Mouse (Mus musculus) cerebellum, adult 2 months (tissue): ENCODE data around the gene Gm3880. TPM values are rescaled to one million over a fixed set of nuclear protein-coding genes. Genes with fewer than 3 reads are reported as not detected.
"Not testable (repeated sequence)": the region's sequence is repeated elsewhere in the genome, so short reads cannot be mapped to it uniquely, and the experiment has no call there.

Experiments used
- DNase-seq, 2 experiments: peaks; one replicate each; pipeline ENCODE4 v3.0.0; 2021
- H3K27ac ChIP-seq: fragments of 200-500 bp; 2 replicates; pipeline ENCODE4 v1.5.1; 2012; ENCODE audit warnings: low read length, control low read depth, inconsistent platforms; ENCODE audit not compliant: insufficient read depth
- H3K27me3 ChIP-seq: fragments of 200-500 bp; 2 replicates; pipeline ENCODE4 v1.6.1; 2012; ENCODE audit warnings: inconsistent platforms, mild to moderate bottlenecking, low read length, moderate library complexity; ENCODE audit not compliant: control insufficient read depth, insufficient read depth
- H3K4me1 ChIP-seq: fragments of 200-500 bp; 2 replicates; pipeline ENCODE4 v1.6.1; 2011; ENCODE audit warnings: low read length; ENCODE audit not compliant: control insufficient read depth, insufficient read depth
- H3K4me3 ChIP-seq: fragments of 200-500 bp; replicated peaks from 2 replicates; pipeline ENCODE3; 2011; ENCODE audit warnings: mild to moderate bottlenecking, low read depth, low read length, control low read depth; ENCODE audit not compliant: insufficient read depth
- CTCF ChIP-seq: fragments of 200-500 bp; IDR thresholded peaks from 2 replicates; pipeline ENCODE4 v1.5.1; 2011; ENCODE audit warnings: low read depth, mild to moderate bottlenecking, control low read depth, low read length, moderate library complexity, borderline replicate concordance; ENCODE audit not compliant: insufficient read depth
- POLR2A ChIP-seq: fragments of 200-500 bp; IDR thresholded peaks from 2 replicates; pipeline ENCODE4 v1.6.1; 2011; ENCODE audit warnings: low read length, control low read depth, borderline replicate concordance; ENCODE audit not compliant: insufficient read depth
- WGBS: fragments of 180-500 bp; shearing (Covaris S2); methylation state at CpG from one replicate; pipeline ENCODE4 v1.1.7; 2018; 5-methylcytosine and 5-hydroxymethylcytosine counted together
- polyA plus RNA-seq: library from polyadenylated mRNA; depleted of rRNA; stranded (reverse); fragments of >200 nt; gene quantifications from 2 replicates; pipeline ENCODE4 v1.2.3, GENCODE M21; 2012; rRNA removed

Gm3880 gene
- polyA plus RNA-seq = not detected in 2 replicates

DNA sequence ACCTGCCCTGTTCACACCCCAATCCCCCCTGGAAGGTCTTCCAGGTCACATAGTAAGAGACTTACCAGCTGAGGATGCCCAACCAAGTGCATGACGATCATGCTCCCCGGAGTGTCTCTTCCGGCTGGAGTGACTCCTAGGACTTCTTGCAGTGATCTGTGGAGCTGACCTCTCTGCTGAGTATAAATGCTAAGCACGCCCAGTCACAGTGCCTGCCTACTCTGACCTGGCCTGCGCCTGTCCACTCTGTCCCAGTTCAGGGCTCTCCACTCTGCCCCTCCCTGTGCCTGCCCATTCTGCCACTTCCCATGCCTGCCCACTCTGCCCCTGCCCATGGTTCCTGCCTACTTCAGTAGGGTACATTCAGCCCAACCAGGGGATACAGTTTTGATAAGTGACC is at the start of gene Gm3880:
Gene Gm3880 (minus strand): TSS at position 101 of the 400 bp plus-strand sequence.
- not testable (repeated sequence) for H3K4me1 ChIP-seq, DNase-seq, H3K27ac ChIP-seq, H3K4me3 ChIP-seq, H3K27me3 ChIP-seq
- 94% methylated on average over 4 of the region's 5 CpGs for WGBS

DNA sequence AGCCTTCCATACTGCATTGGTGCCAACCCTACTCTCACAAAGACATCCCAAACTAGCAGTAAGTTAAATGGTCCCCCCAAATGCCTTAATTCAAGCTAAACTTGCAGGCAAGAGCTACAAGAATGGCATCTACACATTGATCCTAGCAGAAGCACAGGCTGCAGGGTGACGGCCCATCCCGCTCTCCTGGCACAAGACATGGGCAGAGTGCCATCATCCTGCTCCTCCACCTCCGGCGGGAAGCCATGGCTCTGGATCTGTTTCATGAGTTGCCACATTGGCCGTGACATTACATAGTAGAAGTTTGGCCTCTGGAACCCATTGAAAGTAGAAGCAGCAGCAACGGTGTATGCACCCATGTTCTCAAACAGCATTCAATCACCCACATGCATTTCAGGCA is 37.5 kb upstream of the Gm3880 start:
- H3K4me3 ChIP-seq, DNase-seq, H3K27me3 ChIP-seq, H3K4me1 ChIP-seq, H3K27ac ChIP-seq: not testable (repeated sequence)
- WGBS = 27% methylated on average over 6 of the region's 6 CpGs

DNA sequence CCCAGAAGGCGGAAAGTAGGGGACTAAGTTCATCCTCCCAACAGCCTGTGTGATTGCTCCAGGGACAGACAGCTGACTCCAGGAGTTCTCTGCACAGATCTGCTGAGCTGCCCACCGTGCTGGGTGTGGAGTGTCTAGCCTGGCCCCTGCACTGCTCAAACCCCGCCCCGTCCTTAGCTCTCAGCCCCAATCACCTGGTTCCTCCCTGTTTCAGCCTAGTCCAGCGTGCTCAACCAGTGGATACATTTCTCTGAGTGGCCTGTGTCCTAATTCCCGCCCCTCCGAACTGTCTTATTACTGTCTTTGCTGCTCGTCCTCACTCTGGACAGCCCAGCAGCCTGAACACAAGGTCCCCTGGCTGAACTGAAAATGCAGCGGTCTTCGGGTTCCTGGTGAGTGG is 20.8 kb upstream of the Gm3880 start, which contains the start of the genes Gm9112 and Dmrtc1b:
Gene Gm9112 (minus strand): TSS at position 101 of the 400 bp plus-strand sequence.
Gene Dmrtc1b (plus strand): TSS at position 331 of the 400 bp plus-strand sequence.
- not testable (repeated sequence) for DNase-seq, H3K27ac ChIP-seq, H3K27me3 ChIP-seq, H3K4me3 ChIP-seq, H3K4me1 ChIP-seq
- 82% methylated on average over 10 of the region's 10 CpGs for WGBS

DNA sequence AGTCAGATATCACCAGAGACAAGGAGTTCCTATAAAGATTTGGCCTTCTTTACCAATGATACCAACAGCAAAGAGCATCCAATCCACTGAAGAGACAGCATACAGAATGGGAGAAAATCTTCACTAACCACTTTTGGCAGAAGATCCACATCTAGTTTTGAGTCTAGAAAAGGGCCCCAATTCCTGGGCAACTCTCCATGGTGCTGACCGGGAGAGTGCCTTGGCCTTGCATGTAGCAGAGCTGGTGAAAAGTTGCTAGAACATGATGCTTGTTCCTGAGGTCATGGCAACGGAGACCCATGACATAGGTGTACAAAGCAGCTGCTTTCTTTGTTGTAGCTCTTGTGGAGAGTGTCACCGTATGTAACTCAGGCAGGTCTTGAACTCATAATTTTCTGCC is 13.9 kb upstream of the Gm3880 start:
- not testable (repeated sequence) for H3K27me3 ChIP-seq, DNase-seq, H3K4me3 ChIP-seq, H3K4me1 ChIP-seq, H3K27ac ChIP-seq
- WGBS = 69% methylated on average over 3 of the region's 3 CpGs

DNA sequence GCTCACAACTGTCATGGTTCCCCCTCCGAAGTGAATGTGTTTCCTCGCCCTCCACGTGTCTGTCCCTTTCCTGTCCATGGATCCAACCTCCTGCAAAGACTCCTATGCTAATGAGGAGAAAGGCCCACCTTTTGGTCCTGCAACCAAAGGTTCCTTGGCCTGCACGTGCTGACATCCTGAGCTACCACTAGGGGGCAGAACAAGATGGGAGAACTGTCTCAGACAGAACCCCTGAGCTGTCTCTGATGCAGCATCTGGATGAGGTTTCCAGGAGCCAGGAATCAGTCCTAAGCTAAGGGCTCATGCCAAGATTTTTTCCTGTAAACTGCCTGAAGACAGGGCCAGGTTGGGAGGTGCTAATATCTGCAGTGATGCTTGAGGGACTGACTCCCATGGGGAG is 2.5 kb upstream of the Gm3880 start:
- TF ChIP-seq CTCF = peak; percentile 22; the same call in 1 of the 2 replicates
- DNase-seq = peak; percentile 1 to 33
- not testable (repeated sequence) for H3K4me1 ChIP-seq, H3K27ac ChIP-seq, H3K27me3 ChIP-seq, H3K4me3 ChIP-seq
- WGBS = 18% methylated on average over 4 of the region's 4 CpGs

DNA sequence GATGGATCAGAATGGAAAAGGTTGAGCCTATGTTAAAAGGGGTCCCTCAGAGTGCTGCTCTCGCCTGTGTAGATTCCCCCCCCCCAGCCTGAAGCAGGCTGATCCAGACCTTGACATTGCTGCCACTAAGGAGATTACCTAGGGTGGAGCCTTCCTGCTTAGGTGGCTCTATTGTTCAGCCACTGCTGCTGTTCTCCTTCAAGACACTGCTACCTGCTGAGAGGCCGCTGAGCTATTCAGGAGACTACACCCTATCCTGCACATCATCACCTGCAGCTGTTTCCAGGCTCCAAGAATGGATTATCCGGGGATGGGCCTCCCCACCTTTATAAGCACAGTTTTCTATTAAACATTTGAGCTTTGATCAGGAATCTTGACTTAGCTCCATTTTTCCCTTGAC is 2.1 kb downstream of the Gm3880 start:
- H3K27ac ChIP-seq, H3K4me1 ChIP-seq, DNase-seq, H3K27me3 ChIP-seq, H3K4me3 ChIP-seq: not testable (repeated sequence)
- 38% methylated on average over 3 of the region's 3 CpGs for WGBS

DNA sequence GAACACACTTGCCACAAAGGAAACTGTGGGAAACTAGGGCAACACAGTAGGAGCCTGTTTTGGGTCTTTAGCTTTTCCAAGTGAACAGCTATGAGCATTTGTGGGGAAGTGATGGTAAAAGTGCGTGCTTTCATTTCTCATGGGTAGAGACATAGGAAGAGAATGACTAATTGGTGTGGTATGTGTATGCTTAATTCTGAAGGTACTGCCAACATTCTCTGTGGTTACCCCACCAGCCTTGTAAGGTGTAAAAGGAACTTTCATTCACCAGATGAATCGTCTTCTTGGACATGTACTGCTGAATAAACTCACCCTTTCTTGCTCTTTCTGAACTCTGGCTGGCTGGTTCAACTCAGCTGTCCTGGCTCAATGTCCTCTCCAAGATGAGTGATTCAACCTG is 20.1 kb downstream of the Gm3880 start:
- 75% methylated on average over 2 of the region's 2 CpGs for WGBS
- no peaks in the 10 kb centered on the region for H3K4me1 ChIP-seq
- DNase-seq = no peak
- no peak overlapping the region for H3K4me3 ChIP-seq
- TF ChIP-seq CTCF = no peak
- TF ChIP-seq POLR2A = no peak
- H3K27ac ChIP-seq = no peak overlapping the region
- no peaks in the 10 kb centered on the region for H3K27me3 ChIP-seq

DNA sequence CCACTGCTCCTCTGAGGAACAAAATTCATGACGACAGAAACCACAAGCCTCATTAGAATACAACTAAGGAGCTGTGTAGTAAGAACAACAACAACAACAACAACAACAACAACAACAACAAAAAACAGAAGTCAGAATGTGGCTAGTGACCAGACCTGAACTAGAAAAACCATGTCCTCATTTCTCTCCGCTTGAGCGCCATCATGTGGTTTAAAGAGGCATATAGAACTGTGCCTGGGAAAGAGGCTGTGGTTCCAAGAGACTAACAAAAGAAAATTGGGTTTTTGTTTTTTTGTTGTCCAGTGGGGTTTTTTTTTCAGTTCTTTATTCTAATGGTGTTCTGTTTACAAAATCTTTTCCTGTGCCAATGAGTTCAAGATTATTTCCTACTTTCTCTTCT is 26.1 kb downstream of the Gm3880 start:
- H3K27ac ChIP-seq = no peak overlapping the region
- 22% methylated on average over 3 of the region's 3 CpGs for WGBS
- DNase-seq = peak in 1 of 2 experiments; percentile 3
- H3K4me3 ChIP-seq = no peak overlapping the region
- H3K4me1 ChIP-seq = no peaks in the 10 kb centered on the region
- no peaks in the 10 kb centered on the region for H3K27me3 ChIP-seq
- TF ChIP-seq CTCF = no peak
- no peak for TF ChIP-seq POLR2A

DNA sequence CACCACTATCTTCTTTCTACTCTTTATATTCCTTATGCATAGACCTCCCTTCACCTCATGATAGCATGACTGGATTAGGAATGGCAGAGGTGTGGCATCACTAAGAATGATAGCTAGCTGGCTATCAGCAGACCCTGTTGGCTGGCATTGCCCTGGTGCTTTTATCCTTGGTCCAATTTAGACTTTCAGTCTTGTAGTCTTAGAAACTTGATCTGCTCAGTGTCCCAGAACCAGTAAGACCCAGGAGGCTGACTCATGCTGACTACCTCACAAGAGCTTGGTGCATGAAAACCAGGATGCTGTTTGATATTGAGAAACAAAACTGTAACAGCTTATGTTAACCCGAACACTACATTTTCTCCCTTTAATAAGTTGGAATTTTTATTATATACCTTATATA is 41.1 kb downstream of the Gm3880 start:
- no peak overlapping the region for H3K27ac ChIP-seq
- 91% methylated on average over 1 of the region's 1 CpGs for WGBS
- TF ChIP-seq POLR2A (no peak), CTCF (no peak)

More for the DNA sequence above, 41.1 kb downstream of the Gm3880 start:
- no peaks in the 10 kb centered on the region for H3K4me1 ChIP-seq
- no peak overlapping the region for H3K4me3 ChIP-seq
- DNase-seq = no peak
- no peaks in the 10 kb centered on the region for H3K27me3 ChIP-seq
